Mouse (Mus musculus): Measurements from ENCODE around the gene Gm17535.
"Not testable (repeated sequence)": the region's sequence is repeated elsewhere in the genome, so short reads cannot be mapped to it uniquely, and the experiment has no call there.

DNA sequence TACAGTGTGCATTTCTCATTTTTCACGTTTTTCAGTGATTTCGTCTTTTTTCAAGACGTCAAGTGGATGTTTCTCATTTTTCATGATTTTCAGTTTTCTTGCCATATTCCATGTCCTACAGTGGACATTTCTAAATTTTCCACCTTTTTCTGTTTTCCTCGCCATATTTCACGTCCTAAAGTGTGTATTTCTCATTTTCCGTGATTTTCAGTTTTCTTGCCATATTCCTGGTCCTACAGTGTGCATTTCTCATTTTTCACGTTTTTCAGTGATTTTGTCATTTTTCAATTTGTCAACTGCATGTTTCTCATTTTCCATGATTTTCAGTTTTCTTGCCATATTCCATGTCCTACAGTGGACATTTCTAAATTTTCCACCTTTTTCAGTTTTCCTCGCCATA lies at the start of gene Gm17535:
- TF ChIP-seq POLR2A (IDR thresholded peaks at IDR 0.05; ENCODE audit: borderline replicate concordance, control insufficient read depth, low read depth, low read length); CTCF (IDR thresholded peaks at IDR 0.05; ENCODE audit: control insufficient read depth, insufficient read depth, low read length): not testable (repeated sequence)

Measured in bone marrow, adult 2 months (tissue).